Mouse (Mus musculus): ENCODE measurements around the gene Sesn3. TPM values are rescaled to one million over a fixed set of nuclear protein-coding genes. Genes with fewer than 3 reads are reported as not detected.
"Not testable (repeated sequence)": the region's sequence is repeated elsewhere in the genome, so short reads cannot be mapped to it uniquely, and the experiment has no call there.

Gene Sesn3
- 10 to 100 TPM; 58.8 to 65.1 TPM for total RNA-seq (2021)
- 16.1 and 19.4 TPM in 2 replicates for polyA plus RNA-seq (2012; rRNA removed)
- long read RNA-seq, full-length matches to known transcripts = 9 of 12 reads
- long read RNA-seq, partial matches to known transcripts = 0 of 12 reads
- long read RNA-seq, other reads (novel, unspliced or antisense) = 3 of 12 reads

GRCm38 (mm10) chr9:14274986-14275720 is at the start of gene Sesn3:
Gene Sesn3 (plus strand): TSS chr9:14275067.
- peak; percentile 88 for DNase-seq

- not testable (repeated sequence) for DNase-seq
These were observed 47.8 kb upstream of the Sesn3 start for GRCm38 (mm10) chr9:14227086-14227485.

GRCm38 (mm10) chr9:14233702-14234373 is 41.0 kb upstream of the Sesn3 start:
- DNase-seq = no peak

- DNase-seq = no peak
These were observed 39.6 kb upstream of the Sesn3 start for GRCm38 (mm10) chr9:14235286-14235685.

GRCm38 (mm10) chr9:14241003-14241402 is 33.9 kb upstream of the Sesn3 start:
- not testable (repeated sequence) for DNase-seq

- DNase-seq = no peak
These were observed 32.6 kb upstream of the Sesn3 start for GRCm38 (mm10) chr9:14242308-14242707.

- no peak for DNase-seq
These were observed 30.3 kb upstream of the Sesn3 start for GRCm38 (mm10) chr9:14244528-14244927.

GRCm38 (mm10) chr9:14245013-14245586 is 29.8 kb upstream of the Sesn3 start:
- no peak for DNase-seq

- DNase-seq = no peak
These were observed 28.7 kb upstream of the Sesn3 start for GRCm38 (mm10) chr9:14246016-14246799.

- DNase-seq = no peak
These were observed 27.2 kb upstream of the Sesn3 start for GRCm38 (mm10) chr9:14247480-14248208.

- no peak for DNase-seq
These were observed 26.7 kb upstream of the Sesn3 start for GRCm38 (mm10) chr9:14248209-14248596.

GRCm38 (mm10) chr9:14261150-14261549 is 13.7 kb upstream of the Sesn3 start:
- no peak for DNase-seq

GRCm38 (mm10) chr9:14262568-14262972 is 12.3 kb upstream of the Sesn3 start:
- DNase-seq = no peak

GRCm38 (mm10) chr9:14266470-14266869 is 8.4 kb upstream of the Sesn3 start:
- no peak for DNase-seq

GRCm38 (mm10) chr9:14268578-14268977 is 6.3 kb upstream of the Sesn3 start:
- DNase-seq = no peak

- DNase-seq = no peak
These were observed 1.9 kb upstream of the Sesn3 start for GRCm38 (mm10) chr9:14272921-14273320.

GRCm38 (mm10) chr9:14274586-14274985 is 281 bp upstream of the Sesn3 start:
- no peak for DNase-seq

- peak; percentile 99 for DNase-seq
These were observed 1.1 kb downstream of the Sesn3 start for GRCm38 (mm10) chr9:14275792-14276480.

- peak; percentile 55 for DNase-seq
These were observed 1.8 kb downstream of the Sesn3 start for GRCm38 (mm10) chr9:14276481-14277287.
